Mouse (Mus musculus): ENCODE measurements around the gene Zfp52. TPM values are rescaled to one million over a fixed set of nuclear protein-coding genes. Genes with fewer than 3 reads are reported as not detected.
A peak's percentile ranks its signal among the peaks of the same experiment; 100 is the strongest.

The Zfp52 gene
- polyA plus RNA-seq, 1 experiment from 2014 or later = 4.8 TPM

DNA sequence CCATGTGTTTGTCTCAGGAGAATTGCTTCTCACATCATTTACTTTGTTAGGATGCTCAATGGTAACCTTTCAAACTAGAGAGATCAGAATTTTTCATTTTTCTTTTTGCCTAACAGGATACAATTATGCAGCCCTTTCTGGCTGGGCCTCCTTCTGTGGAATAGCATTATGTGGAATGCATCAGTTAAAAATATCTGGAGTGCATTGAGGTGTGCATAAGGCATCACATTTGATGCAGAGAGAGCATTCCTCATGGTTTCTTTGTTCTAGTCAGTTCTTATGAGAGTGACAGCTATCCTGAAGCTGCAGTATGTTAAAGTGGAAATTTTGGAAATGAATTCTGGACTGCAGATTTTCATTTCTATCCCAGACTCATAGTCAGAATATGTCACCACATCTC lies 9.1 kb upstream of the Zfp52 start:
- Histone ChIP-seq H3K27me3 (no peaks in the 10 kb centered on the region), H3K9me3 (no peaks in the 10 kb centered on the region), H3K9ac (no peak overlapping the region), H3K27ac (no peak overlapping the region), H3K36me3 (no peaks in the 10 kb centered on the region), H3K4me1 (no peaks in the 10 kb centered on the region), H3K4me3 (no peak overlapping the region), H3K4me2 (replicated peaks) (no peak overlapping the region)
- ATAC-seq (ENCODE audit: insufficient number of reproducible peaks, insufficient read depth, low FRiP score, low TSS enrichment) = no peak

- Histone ChIP-seq H3K4me3 (no peak overlapping the region), H3K4me2 (replicated peaks) (no peak overlapping the region), H3K9me3 (no peaks in the 10 kb centered on the region), H3K27ac (no peak overlapping the region), H3K9ac (no peak overlapping the region), H3K27me3 (no peaks in the 10 kb centered on the region), H3K4me1 (peaks cover 11% of the 10 kb centered on the region; the same call in 1 of the 2 replicates), H3K36me3 (no peaks in the 10 kb centered on the region)
- 73% methylated on average over 5 of the region's 5 CpGs for WGBS
- ATAC-seq (ENCODE audit: insufficient number of reproducible peaks, insufficient read depth, low FRiP score, low TSS enrichment) = no peak
These were observed 4.6 kb upstream of the Zfp52 start for GRCm38 (mm10) chr17:21530645-21531330.

- ATAC-seq (ENCODE audit: insufficient number of reproducible peaks, insufficient read depth, low FRiP score, low TSS enrichment) = no peak
- Histone ChIP-seq H3K36me3 (no peaks in the 10 kb centered on the region), H3K9me3 (no peaks in the 10 kb centered on the region), H3K4me3 (peak overlapping the region; percentile 72), H3K4me1 (peaks cover 11% of the 10 kb centered on the region; the same call in 1 of the 2 replicates), H3K4me2 (replicated peaks) (peak overlapping the region; percentile 53), H3K9ac (peak overlapping the region; percentile 87), H3K27ac (peak overlapping the region; percentile 95), H3K27me3 (no peaks in the 10 kb centered on the region)
- 68% methylated on average over 5 of the region's 5 CpGs for WGBS
These were observed 3.7 kb upstream of the Zfp52 start for GRCm38 (mm10) chr17:21531621-21532020.

DNA sequence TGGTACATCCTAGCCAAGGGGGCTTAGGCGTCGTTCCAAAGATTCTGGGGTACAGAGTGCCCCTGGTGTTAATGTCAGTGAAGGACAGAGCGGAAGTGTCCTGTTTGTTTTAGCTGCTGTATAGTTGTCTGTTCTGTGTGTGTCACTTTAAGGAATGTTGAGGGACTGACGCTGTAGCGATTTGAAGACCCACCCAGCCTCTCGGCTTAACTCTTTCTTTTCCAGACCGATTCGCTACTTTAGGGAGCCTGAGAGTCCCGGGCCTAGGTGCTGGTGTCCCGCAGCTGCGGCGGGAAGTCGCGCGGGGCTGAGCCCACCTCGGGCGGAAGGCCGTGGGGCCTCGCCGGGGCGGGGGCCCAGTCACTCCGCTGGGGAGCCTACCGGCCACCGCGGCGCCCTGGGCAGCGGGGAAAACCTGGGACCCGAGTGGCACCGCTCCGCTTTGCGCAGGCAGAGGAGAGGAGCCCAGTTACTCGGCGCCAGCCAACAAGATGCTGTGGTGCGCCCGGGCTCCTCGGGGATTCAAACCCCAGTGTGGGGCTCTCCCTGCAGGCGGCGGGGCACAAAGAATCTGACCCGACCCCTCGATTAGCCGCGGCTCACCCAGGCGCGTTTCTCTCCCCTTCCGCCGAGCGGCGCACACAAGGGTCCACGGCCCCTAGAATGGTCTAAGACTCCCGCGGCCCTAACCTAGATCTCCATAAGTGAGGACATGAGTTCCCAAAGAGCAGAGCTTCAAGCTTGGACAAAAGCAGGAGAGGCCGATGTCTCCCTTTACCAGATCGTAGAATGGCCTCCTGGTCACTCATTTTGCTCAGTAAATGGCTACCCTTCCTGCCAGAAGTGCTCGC lies 3.0 kb upstream of the Zfp52 start:
- H3K27me3 ChIP-seq = no peaks in the 10 kb centered on the region
- H3K9ac ChIP-seq = peak overlapping the region; percentile 87
- H3K27ac ChIP-seq = peak overlapping the region; percentile 95
- ATAC-seq (ENCODE audit: insufficient number of reproducible peaks, insufficient read depth, low FRiP score, low TSS enrichment) = peak; percentile 68
- peaks cover 11% of the 10 kb centered on the region; the same call in 1 of the 2 replicates for H3K4me1 ChIP-seq
- H3K36me3 ChIP-seq = no peaks in the 10 kb centered on the region
- H3K4me3 ChIP-seq = peak overlapping the region; percentile 72
- H3K9me3 ChIP-seq = no peaks in the 10 kb centered on the region
- under 1% methylated on average over 52 of the region's 54 CpGs for WGBS
- peak overlapping the region; percentile 53 for H3K4me2 ChIP-seq (replicated peaks)

GRCm38 (mm10) chr17:21533961-21534360 lies 1.4 kb upstream of the Zfp52 start:
- Histone ChIP-seq H3K4me3 (no peak overlapping the region), H3K9ac (no peak overlapping the region), H3K27ac (no peak overlapping the region), H3K4me1 (peaks cover 11% of the 10 kb centered on the region; the same call in 1 of the 2 replicates), H3K9me3 (no peaks in the 10 kb centered on the region), H3K36me3 (no peaks in the 10 kb centered on the region), H3K27me3 (no peaks in the 10 kb centered on the region), H3K4me2 (replicated peaks) (no peak overlapping the region)
- WGBS = 81% methylated on average over 1 of the region's 1 CpGs
- no peak for ATAC-seq (ENCODE audit: insufficient number of reproducible peaks, insufficient read depth, low FRiP score, low TSS enrichment)

GRCm38 (mm10) chr17:21534460-21535095 lies 761 bp upstream of the Zfp52 start:
- Histone ChIP-seq H3K9ac (no peak overlapping the region), H3K4me1 (peaks cover 11% of the 10 kb centered on the region; the same call in 1 of the 2 replicates), H3K36me3 (no peaks in the 10 kb centered on the region), H3K4me3 (no peak overlapping the region; the same call in 1 of the 2 replicates), H3K27ac (peak overlapping the region; percentile 37; the same call in 1 of the 2 replicates), H3K27me3 (no peaks in the 10 kb centered on the region), H3K9me3 (no peaks in the 10 kb centered on the region), H3K4me2 (replicated peaks) (peak overlapping the region; percentile 57)
- ATAC-seq (ENCODE audit: insufficient number of reproducible peaks, insufficient read depth, low FRiP score, low TSS enrichment) = no peak
- 15% methylated on average over 4 of the region's 4 CpGs for WGBS

DNA sequence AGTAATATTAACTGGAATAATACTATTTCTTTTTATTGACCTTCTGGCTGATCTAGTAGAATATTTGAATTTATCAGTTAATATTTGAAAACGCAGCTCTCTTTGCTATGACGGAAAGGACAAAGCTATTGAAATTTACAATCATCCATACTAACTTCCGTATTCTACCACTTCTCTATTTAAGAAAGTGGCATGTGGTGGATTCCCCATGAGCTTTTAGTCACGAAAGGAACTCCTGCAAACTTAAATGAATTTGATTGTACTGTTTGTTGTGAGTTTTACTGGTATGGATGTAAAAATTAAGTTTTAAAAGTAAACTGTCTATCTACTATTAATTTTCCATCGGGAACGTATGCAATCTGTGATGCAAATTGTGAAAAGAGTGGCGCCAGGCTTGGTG lies 757 bp downstream of the Zfp52 start:
- Histone ChIP-seq H3K36me3 (no peaks in the 10 kb centered on the region), H3K27me3 (no peaks in the 10 kb centered on the region), H3K4me3 (peak overlapping the region; percentile 53), H3K4me1 (peaks cover 11% of the 10 kb centered on the region; the same call in 1 of the 2 replicates), H3K9me3 (no peaks in the 10 kb centered on the region), H3K4me2 (replicated peaks) (peak overlapping the region; percentile 57), H3K27ac (no peak overlapping the region), H3K9ac (no peak overlapping the region)
- WGBS = 39% methylated on average over 7 of the region's 7 CpGs
- no peak for ATAC-seq (ENCODE audit: insufficient number of reproducible peaks, insufficient read depth, low FRiP score, low TSS enrichment)

- no peak for ATAC-seq (ENCODE audit: insufficient number of reproducible peaks, insufficient read depth, low FRiP score, low TSS enrichment)
- Histone ChIP-seq H3K4me3 (no peak overlapping the region), H3K4me2 (replicated peaks) (no peak overlapping the region), H3K27me3 (no peaks in the 10 kb centered on the region), H3K36me3 (no peaks in the 10 kb centered on the region), H3K9ac (no peak overlapping the region), H3K9me3 (no peaks in the 10 kb centered on the region), H3K27ac (no peak overlapping the region), H3K4me1 (peaks cover 9% of the 10 kb centered on the region; the same call in 1 of the 2 replicates)
- WGBS = 49% methylated on average over 2 of the region's 2 CpGs
These were observed 1.3 kb downstream of the Zfp52 start for GRCm38 (mm10) chr17:21536676-21537075.

DNA sequence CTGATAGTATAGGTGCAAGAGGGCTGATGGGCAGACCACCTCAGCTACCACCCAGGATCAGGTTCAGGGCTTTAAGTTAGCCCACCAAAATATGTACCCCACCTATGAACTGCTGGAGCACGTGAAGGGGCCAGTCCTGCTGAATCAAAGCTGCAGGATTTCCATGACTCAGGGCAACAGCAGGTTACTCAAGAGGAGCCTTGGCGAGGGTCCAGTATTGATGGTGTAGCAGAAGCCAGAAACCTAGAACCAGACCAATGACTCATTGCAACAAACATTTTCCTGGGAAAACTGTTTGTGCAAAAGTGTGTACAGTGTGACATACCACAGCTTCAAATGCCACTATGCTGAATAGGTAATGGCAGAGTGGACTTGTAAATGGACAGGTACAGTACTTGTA lies 22.5 kb downstream of the Zfp52 start:
- no peak overlapping the region for H3K27ac ChIP-seq
- peaks cover 10% of the 10 kb centered on the region; the same call in 1 of the 2 replicates for H3K36me3 ChIP-seq
- H3K27me3 ChIP-seq = no peaks in the 10 kb centered on the region
- 87% methylated on average over 2 of the region's 2 CpGs for WGBS
- no peak for ATAC-seq (ENCODE audit: insufficient number of reproducible peaks, insufficient read depth, low FRiP score, low TSS enrichment)
- no peaks in the 10 kb centered on the region for H3K4me1 ChIP-seq
- H3K9me3 ChIP-seq = no peaks in the 10 kb centered on the region
- H3K4me2 ChIP-seq (replicated peaks) = no peak overlapping the region
- no peak overlapping the region for H3K4me3 ChIP-seq
- no peak overlapping the region for H3K9ac ChIP-seq

- Histone ChIP-seq H3K27ac (peak overlapping the region; percentile 87), H3K4me3 (peak overlapping the region; percentile 61), H3K9ac (peak overlapping the region; percentile 72; the same call in 1 of the 2 replicates), H3K27me3 (no peaks in the 10 kb centered on the region), H3K4me2 (replicated peaks) (peak overlapping the region; percentile 72), H3K36me3 (no peaks in the 10 kb centered on the region), H3K4me1 (no peaks in the 10 kb centered on the region), H3K9me3 (no peaks in the 10 kb centered on the region)
- 5% methylated on average over 5 of the region's 5 CpGs for WGBS
- peak; percentile 68 for ATAC-seq (ENCODE audit: insufficient number of reproducible peaks, insufficient read depth, low FRiP score, low TSS enrichment)
These were observed 30.9 kb downstream of the Zfp52 start for GRCm38 (mm10) chr17:21566220-21566619.

- H3K27me3 ChIP-seq = no peaks in the 10 kb centered on the region
- peak within 1 kb of the TSS; percentile 72 for H3K9ac ChIP-seq
- WGBS = 1% methylated on average over 29 of the region's 29 CpGs
- H3K4me3 ChIP-seq = peak within 1 kb of the TSS; percentile 61
- no peaks in the 10 kb centered on the region for H3K9me3 ChIP-seq
- peak; percentile 93 for ATAC-seq (ENCODE audit: insufficient number of reproducible peaks, insufficient read depth, low FRiP score, low TSS enrichment)
- peak within 1 kb of the TSS; percentile 72 for H3K4me2 ChIP-seq (replicated peaks)
- H3K4me1 ChIP-seq = no peaks in the 10 kb centered on the region
- H3K27ac ChIP-seq = peak within 1 kb of the TSS; percentile 87
- no peaks in the 10 kb centered on the region for H3K36me3 ChIP-seq
These were observed 31.5 kb downstream of the Zfp52 start, which contains the start of gene Zfp948 for GRCm38 (mm10) chr17:21566728-21567349. Gene Zfp948 (plus strand): TSS chr17:21567008.
